Mouse (Mus musculus) midbrain, embryonic 12.5 days (tissue): ENCODE data around the gene Ticrr. TPM values are rescaled to one million over a fixed set of nuclear protein-coding genes. Genes with fewer than 3 reads are reported as not detected.
A peak's percentile ranks its signal among the peaks of the same experiment; 100 is the strongest.

Source experiments
- ATAC-seq: fragments of 200-750 bp; cut with Nextera tagmentation; 2 replicates; pipeline ENCODE4 v1.8.0; 2017; ENCODE audit warnings: low read depth, moderate TSS enrichment, moderate library complexity; ENCODE audit not compliant: low FRiP score
- H3K27ac ChIP-seq: fragments of 300-500 bp; sonication (generic); replicated peaks from 2 replicates; pipeline ENCODE4 v1.5.1; 2016; ENCODE audit warnings: mild to moderate bottlenecking
- H3K27me3 ChIP-seq: fragments of 300-500 bp; sonication (generic); 2 replicates; pipeline ENCODE4 v1.6.1; 2016; ENCODE audit warnings: mild to moderate bottlenecking
- H3K36me3 ChIP-seq: fragments of 300-500 bp; sonication (generic); 2 replicates; pipeline ENCODE4 v1.6.1; 2016
- H3K4me1 ChIP-seq: fragments of 300-500 bp; sonication (generic); 2 replicates; pipeline ENCODE4 v1.6.1; 2016
- H3K4me2 ChIP-seq: fragments of 300-500 bp; sonication (generic); replicated peaks from 2 replicates; pipeline ENCODE4 v1.6.1; 2016; ENCODE audit warnings: mild to moderate bottlenecking, moderate library complexity
- H3K4me3 ChIP-seq: fragments of 300-500 bp; sonication (generic); 2 replicates; pipeline ENCODE4 v1.5.1; 2016; ENCODE audit warnings: mild to moderate bottlenecking
- H3K9ac ChIP-seq: fragments of 300-500 bp; sonication (generic); replicated peaks from 2 replicates; pipeline ENCODE4 v1.6.1; 2016; ENCODE audit warnings: mild to moderate bottlenecking, moderate library complexity
- H3K9me3 ChIP-seq: fragments of 300-500 bp; sonication (generic); 2 replicates; pipeline ENCODE4 v1.6.1; 2016; ENCODE audit warnings: mild to moderate bottlenecking
- WGBS: fragments of 180-500 bp; shearing (Covaris S2); methylation state at CpG from one replicate; pipeline ENCODE4 v1.1.7; 2016; 5-methylcytosine and 5-hydroxymethylcytosine counted together
- polyA plus RNA-seq: library from polyadenylated mRNA; unstranded; fragments of >200 nt; fragmentation: Nextera tagmentation; extraction: Ambion mirVana; gene quantifications from 2 replicates; pipeline ENCODE4 v1.2.1, GENCODE M21; 2016

Gene Ticrr
- polyA plus RNA-seq, 1 experiment from 2014 or later, result 14.4 TPM

DNA sequence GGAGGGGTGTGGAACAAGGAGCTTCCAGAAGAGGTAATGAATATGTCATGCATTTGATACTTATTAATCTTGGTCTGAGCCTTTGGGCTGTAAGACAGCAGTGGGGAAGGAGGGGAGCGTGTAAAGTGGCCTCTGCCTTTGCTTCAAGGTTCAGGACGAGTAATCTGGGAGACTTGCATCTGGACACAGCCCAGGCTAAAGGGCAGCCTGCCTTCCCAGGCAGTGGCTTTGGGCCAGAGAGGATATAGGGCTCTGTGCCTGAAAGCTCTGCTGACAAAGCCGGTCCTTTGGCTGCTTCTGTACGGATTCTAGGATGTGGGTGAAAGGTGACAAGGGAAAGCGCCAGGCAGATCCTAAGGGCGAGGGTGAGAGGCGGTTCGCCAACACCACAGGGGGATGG is 74.6 kb downstream of the Ticrr start:
- WGBS, result 81% methylated on average over 8 of the region's 8 CpGs
- no peak overlapping the region for H3K4me3 ChIP-seq
- H3K27me3 ChIP-seq, result peaks cover 17% of the 10 kb centered on the region
- ATAC-seq, result no peak
- no peaks in the 10 kb centered on the region for H3K9me3 ChIP-seq
- H3K36me3 ChIP-seq, result peaks cover 7% of the 10 kb centered on the region; the same call in 1 of the 2 replicates
- H3K27ac ChIP-seq, result no peak overlapping the region
- no peak overlapping the region for H3K9ac ChIP-seq
- H3K4me2 ChIP-seq, result no peak overlapping the region
- H3K4me1 ChIP-seq, result no peaks in the 10 kb centered on the region

- Histone ChIP-seq H3K9me3 (no peaks in the 10 kb centered on the region), H3K27me3 (peaks cover 10% of the 10 kb centered on the region), H3K36me3 (peaks cover 7% of the 10 kb centered on the region; the same call in 1 of the 2 replicates), H3K4me3 (no peak overlapping the region), H3K4me2 (no peak overlapping the region), H3K27ac (no peak overlapping the region), H3K9ac (no peak overlapping the region), H3K4me1 (no peaks in the 10 kb centered on the region)
- ATAC-seq, result no peak
- 95% methylated on average over 14 of the region's 14 CpGs for WGBS
Observed at GRCm38 (mm10) chr7:79736511-79736910, 76.5 kb downstream of the Ticrr start.

DNA sequence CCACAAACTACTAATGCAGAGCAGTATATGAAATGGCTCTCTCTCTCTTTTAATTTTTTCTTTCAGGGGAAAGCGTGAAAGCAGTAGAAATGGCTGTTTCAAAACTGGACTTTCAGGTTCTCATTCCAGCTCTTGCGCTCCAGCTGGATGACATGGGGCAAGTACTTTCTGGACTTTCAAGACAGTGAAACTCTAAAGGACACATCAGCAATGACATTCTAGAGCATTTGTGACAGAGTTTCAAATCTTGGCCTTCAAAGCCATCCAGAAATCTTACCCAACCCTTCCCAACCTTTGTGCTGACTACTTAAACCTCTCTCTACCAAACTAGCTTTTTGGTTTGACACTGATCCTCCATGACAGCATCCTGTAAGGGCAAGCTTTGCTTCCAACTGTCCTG is 78.9 kb downstream of the Ticrr start:
- WGBS, result 93% methylated on average over 2 of the region's 2 CpGs

DNA sequence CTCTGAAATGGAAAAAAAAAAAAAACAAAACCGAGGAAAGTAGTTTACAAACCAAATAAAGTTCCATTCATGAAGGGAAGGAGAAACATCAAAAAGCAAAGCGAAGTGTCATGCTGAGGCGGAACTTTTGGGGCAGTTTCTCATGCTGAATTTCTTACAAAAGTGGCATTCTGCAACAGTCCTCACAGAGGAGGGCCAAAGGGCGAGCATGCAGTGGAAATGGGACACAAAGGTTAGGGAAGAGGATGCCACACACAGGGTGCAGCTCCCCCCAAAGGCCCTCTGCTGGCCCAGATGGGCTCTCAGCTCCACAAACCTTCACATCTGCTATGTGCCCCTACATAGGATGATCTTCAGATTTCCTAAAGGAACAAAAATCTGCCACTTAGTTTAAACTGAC is 80.3 kb downstream of the Ticrr start:
- Histone ChIP-seq H3K9ac (no peak overlapping the region), H3K27ac (no peak overlapping the region), H3K9me3 (no peaks in the 10 kb centered on the region), H3K4me2 (no peak overlapping the region), H3K36me3 (peaks cover 7% of the 10 kb centered on the region; the same call in 1 of the 2 replicates), H3K4me3 (no peak overlapping the region), H3K27me3 (no peaks in the 10 kb centered on the region), H3K4me1 (peaks cover 4% of the 10 kb centered on the region; the same call in 1 of the 2 replicates)
- no peak for ATAC-seq
- 83% methylated on average over 4 of the region's 4 CpGs for WGBS

More for the DNA sequence above, 78.9 kb downstream of the Ticrr start:
- Histone ChIP-seq H3K27me3 (no peaks in the 10 kb centered on the region), H3K36me3 (peaks cover 7% of the 10 kb centered on the region; the same call in 1 of the 2 replicates), H3K4me2 (no peak overlapping the region), H3K4me1 (peaks cover 4% of the 10 kb centered on the region; the same call in 1 of the 2 replicates), H3K27ac (no peak overlapping the region), H3K9ac (no peak overlapping the region), H3K9me3 (no peaks in the 10 kb centered on the region), H3K4me3 (no peak overlapping the region)
- ATAC-seq, result no peak

GRCm38 (mm10) chr7:79742277-79742658 is 82.3 kb downstream of the Ticrr start:
- H3K4me2 ChIP-seq, result peak overlapping the region; percentile 91
- WGBS, result 27% methylated on average over 11 of the region's 11 CpGs
- peak overlapping the region; percentile 54 for H3K9ac ChIP-seq
- H3K36me3 ChIP-seq, result peaks cover under 1% of the 10 kb centered on the region; the same call in 1 of the 2 replicates
- ATAC-seq, result no peak
- no peak overlapping the region for H3K27ac ChIP-seq
- H3K9me3 ChIP-seq, result no peaks in the 10 kb centered on the region
- no peaks in the 10 kb centered on the region for H3K27me3 ChIP-seq
- H3K4me1 ChIP-seq, result peaks cover 4% of the 10 kb centered on the region; the same call in 1 of the 2 replicates
- peak overlapping the region; percentile 64 for H3K4me3 ChIP-seq

GRCm38 (mm10) chr7:79742659-79743536 is 82.9 kb downstream of the Ticrr start, which contains the start of the genes Pex11a and Wdr93:
Gene Pex11a (minus strand): TSS chr7:79743131.
Gene Wdr93 (plus strand): TSS chr7:79743163.
- Histone ChIP-seq H3K9me3 (no peaks in the 10 kb centered on the region), H3K4me2 (peak within 1 kb of the TSS; percentile 91), H3K36me3 (no peaks in the 10 kb centered on the region), H3K27ac (no peak within 1 kb of the TSS), H3K4me1 (peaks cover 4% of the 10 kb centered on the region; the same call in 1 of the 2 replicates), H3K27me3 (no peaks in the 10 kb centered on the region), H3K4me3 (peak within 1 kb of the TSS; percentile 64), H3K9ac (peak within 1 kb of the TSS; percentile 54)
- 2% methylated on average over 46 of the region's 46 CpGs for WGBS
- ATAC-seq, result peak; percentile 84

GRCm38 (mm10) chr7:79744051-79744450 is 84.1 kb downstream of the Ticrr start:
- Histone ChIP-seq H3K4me1 (peaks cover 4% of the 10 kb centered on the region; the same call in 1 of the 2 replicates), H3K27me3 (no peaks in the 10 kb centered on the region), H3K27ac (no peak overlapping the region), H3K9me3 (no peaks in the 10 kb centered on the region), H3K36me3 (no peaks in the 10 kb centered on the region), H3K9ac (no peak overlapping the region), H3K4me2 (no peak overlapping the region), H3K4me3 (no peak overlapping the region)
- WGBS, result 91% methylated on average over 9 of the region's 9 CpGs
- no peak for ATAC-seq

GRCm38 (mm10) chr7:79744585-79744984 is 84.6 kb downstream of the Ticrr start:
- H3K27ac ChIP-seq, result no peak overlapping the region
- WGBS, result 80% methylated on average over 5 of the region's 5 CpGs
- H3K4me3 ChIP-seq, result no peak overlapping the region
- H3K4me2 ChIP-seq, result no peak overlapping the region
- no peak for ATAC-seq
- H3K9ac ChIP-seq, result no peak overlapping the region
- no peaks in the 10 kb centered on the region for H3K27me3 ChIP-seq
- H3K9me3 ChIP-seq, result no peaks in the 10 kb centered on the region
- peaks cover 4% of the 10 kb centered on the region; the same call in 1 of the 2 replicates for H3K4me1 ChIP-seq
- no peaks in the 10 kb centered on the region for H3K36me3 ChIP-seq

DNA sequence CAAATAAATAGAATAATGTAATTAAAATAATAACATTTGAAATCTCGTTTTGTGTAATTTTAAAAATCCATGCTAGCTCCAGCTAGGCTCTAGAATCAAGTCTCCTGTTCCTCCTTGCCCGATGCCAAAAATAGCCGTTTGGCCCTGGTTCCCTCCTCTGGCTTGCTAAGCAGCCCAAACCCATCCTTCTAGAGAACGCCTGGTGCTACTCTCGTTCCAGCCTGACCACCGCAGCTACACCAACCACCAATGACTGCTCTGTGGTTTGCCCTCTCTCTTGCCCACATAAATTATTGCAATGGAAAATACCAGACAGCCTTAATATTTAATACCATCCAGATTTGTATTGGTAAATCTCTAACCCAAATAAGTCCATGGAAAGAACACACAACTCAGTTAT is 87.7 kb downstream of the Ticrr start:
- 87% methylated on average over 6 of the region's 6 CpGs for WGBS
- Histone ChIP-seq H3K4me2 (no peak overlapping the region), H3K4me1 (peaks cover 4% of the 10 kb centered on the region; the same call in 1 of the 2 replicates), H3K27me3 (no peaks in the 10 kb centered on the region), H3K4me3 (no peak overlapping the region), H3K9ac (no peak overlapping the region), H3K36me3 (no peaks in the 10 kb centered on the region), H3K27ac (no peak overlapping the region), H3K9me3 (no peaks in the 10 kb centered on the region)
- no peak for ATAC-seq

Other genes with a start within 250 kb of the Ticrr start
- 41.2 and 44.5 TPM in 2 replicates for gene Polg, start 193.8 kb upstream of the Ticrr start, polyA plus RNA-seq
- gene Rhcg, start 42.5 kb upstream of the Ticrr start, polyA plus RNA-seq, result 1.5 and 2.2 TPM in 2 replicates
- gene Kif7, start 55.5 kb downstream of the Ticrr start, polyA plus RNA-seq, result 7.2 and 7.5 TPM in 2 replicates
- not detected in 2 replicates for gene Plin1, start 72.7 kb downstream of the Ticrr start, polyA plus RNA-seq
- gene Pex11a, start 82.9 kb downstream of the Ticrr start, polyA plus RNA-seq, result 8.1 and 8.8 TPM in 2 replicates
- gene Wdr93, start 83.0 kb downstream of the Ticrr start, polyA plus RNA-seq, result 0.13 and 0.34 TPM in 2 replicates
- not detected in 2 replicates for gene Mesp1, start 133.6 kb downstream of the Ticrr start, polyA plus RNA-seq
- 0.20 and 0.46 TPM in 2 replicates for gene Mesp2, start 150.5 kb downstream of the Ticrr start, polyA plus RNA-seq
- 2.0 and 2.3 TPM in 2 replicates for gene Anpep, start 200.9 kb downstream of the Ticrr start, polyA plus RNA-seq